Mouse (Mus musculus) urinary bladder, adult 2 months (tissue): ENCODE data around the gene Trem2. TPM values are rescaled to one million over a fixed set of nuclear protein-coding genes. Genes with fewer than 3 reads are reported as not detected.
"Not testable (repeated sequence)": the region's sequence is repeated elsewhere in the genome, so short reads cannot be mapped to it uniquely, and the experiment has no call there.

ENCODE experiments used
- DNase-seq: peaks from one replicate; pipeline ENCODE4 v3.0.0; 2022; ENCODE audit warnings: low spot score
- polyA plus RNA-seq: library from polyadenylated mRNA; depleted of rRNA; stranded (reverse); fragments of >200 nt; gene quantifications from 2 replicates; pipeline ENCODE4 v1.2.3, GENCODE M21; 2012; rRNA removed

Gene Trem2
- 7.6 and 8.8 TPM in 2 replicates for polyA plus RNA-seq

DNA sequence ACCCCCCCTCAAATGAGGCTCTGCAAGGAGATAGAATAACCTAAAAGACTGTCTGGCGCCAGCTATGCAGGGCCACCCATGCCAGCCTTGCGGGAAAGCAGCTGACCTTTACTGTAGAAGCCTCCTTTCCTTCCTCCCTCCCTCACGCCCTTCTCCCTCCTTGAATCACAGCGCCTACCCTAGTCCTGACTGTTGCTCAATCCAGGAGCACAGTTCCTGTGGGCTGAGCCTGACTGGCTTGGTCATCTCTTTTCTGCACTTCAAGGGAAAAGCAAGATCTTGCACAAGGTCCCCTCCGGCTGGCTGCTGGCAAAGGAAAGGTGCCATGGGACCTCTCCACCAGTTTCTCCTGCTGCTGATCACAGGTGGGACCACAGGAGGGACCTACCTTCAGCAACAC is at the start of gene Trem2:
Gene Trem2, plus strand, starts transcription at position 171 of the 400 bp plus-strand sequence.
- DNase-seq, result no peak

DNA sequence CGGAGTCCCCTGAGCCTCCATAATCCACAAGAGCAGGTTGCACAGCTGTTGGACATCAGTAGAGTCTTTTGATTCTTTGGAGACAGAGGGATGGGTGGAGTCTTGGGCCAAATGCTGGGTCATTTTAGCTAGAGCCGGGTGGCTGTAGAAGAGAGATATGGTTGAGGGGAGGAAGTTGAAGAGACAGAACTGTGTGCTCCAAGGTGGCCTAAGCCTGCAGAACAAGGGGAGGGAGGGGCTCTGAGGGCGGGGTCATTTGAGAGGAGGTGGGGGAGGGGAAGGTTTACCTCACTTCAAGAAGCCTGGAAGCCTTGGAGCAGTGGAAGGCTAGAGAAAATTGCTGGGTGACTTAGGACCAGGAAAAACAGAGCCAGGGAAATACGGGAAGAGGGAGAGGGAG is 47.0 kb upstream of the Trem2 start, which contains the start of gene Treml2:
Gene Treml2, plus strand, starts transcription at position 296 of the 400 bp plus-strand sequence.
- DNase-seq, result no peak

DNA sequence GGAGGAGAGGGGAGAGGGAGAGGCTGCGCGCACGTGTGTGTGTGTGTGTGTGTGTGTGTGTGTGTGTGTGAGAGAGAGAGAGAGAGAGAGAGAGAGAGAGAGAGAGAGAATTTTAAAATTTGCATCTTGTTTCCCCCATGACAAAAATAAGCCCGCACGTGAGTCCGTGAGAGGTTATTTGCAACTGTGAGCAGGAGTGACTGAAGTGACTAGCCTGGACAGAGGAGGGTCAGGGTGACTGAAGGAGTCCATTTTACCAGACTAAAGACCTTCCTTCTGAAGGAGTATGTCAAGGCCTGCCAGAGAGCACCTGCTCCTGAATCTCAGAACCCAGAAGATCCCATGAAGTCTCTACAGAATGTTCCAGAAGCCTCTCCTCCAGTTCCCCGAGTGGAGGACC is 46.4 kb upstream of the Trem2 start:
- DNase-seq, result no peak

DNA sequence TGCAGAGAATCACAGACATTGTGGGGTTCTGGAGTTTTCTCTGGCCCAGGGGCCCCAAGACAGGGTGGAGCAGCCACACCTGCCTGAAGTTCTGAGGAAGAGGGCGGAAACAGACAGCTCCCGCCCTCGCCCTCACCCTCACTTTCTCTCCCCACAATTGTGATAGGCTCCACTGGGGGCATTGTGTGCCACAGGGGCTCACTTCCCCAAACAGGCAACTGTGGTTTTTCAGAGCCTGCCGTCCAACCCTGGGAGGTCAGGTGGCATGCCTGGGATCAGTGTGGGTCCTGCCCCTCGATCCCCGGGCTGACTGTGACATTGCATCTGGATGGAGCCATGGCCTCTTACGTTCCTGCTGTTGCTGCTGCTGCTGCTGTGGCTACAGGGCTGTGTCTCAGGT is 46.0 kb upstream of the Trem2 start:
- DNase-seq, result no peak

DNA sequence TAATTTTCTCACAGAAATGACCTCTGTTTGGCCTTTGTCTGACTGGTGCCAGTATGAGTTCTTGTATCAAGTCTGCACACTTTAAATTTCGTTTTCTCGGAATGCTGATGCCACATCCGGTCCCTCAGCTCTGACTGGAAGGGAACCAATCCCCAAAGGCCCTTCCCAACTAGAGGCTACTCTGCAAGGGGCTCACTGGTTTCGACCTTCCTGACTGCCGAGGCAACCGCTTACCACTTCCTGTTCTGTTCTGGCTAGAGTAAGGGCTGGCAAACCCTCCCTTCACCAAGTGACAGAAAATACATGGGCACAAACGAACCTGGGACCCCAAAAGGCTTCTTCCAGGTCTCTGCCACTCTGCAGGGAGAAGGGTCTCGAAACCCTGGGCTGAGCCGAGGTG is 45.3 kb upstream of the Trem2 start:
- DNase-seq, result no peak

DNA sequence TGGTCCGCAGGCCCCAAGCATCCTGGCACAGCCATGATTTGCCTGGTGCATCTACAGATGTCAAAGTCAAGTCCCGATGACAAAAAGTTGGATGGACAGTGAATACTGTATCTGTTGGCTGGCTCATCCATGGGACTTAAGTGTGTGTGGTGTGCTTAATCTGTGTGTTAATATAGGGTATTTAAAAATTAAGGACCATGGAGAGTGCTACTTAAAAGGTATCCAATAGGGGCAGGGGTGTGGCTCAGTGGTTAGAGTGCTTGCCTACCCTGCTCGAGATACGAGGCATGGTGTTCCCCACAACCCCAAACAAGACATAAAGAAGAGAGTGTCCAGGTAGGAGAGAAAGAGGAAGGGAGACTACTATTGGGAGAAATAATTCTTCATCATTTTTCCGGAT is 44.4 kb upstream of the Trem2 start:
- DNase-seq, result no peak

DNA sequence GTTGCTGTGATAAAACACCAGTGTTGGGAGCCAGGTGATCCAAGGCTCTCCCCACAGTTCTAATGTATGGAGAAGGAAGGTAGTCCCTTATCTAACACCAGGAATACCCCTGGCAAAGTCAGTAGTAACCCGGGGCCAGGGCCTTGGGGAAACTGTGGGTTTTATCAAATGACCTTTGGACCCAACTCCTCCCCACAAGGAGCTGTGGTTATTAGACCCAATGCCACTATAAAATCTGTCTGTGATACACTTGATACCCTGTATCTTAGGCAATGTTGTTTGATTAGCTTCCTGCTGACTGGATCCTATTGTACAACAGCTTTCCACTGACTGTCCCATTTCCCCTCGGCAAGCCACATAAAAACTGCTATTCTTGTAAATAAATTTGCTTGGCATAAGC is 34.1 kb upstream of the Trem2 start:
- no peak for DNase-seq

DNA sequence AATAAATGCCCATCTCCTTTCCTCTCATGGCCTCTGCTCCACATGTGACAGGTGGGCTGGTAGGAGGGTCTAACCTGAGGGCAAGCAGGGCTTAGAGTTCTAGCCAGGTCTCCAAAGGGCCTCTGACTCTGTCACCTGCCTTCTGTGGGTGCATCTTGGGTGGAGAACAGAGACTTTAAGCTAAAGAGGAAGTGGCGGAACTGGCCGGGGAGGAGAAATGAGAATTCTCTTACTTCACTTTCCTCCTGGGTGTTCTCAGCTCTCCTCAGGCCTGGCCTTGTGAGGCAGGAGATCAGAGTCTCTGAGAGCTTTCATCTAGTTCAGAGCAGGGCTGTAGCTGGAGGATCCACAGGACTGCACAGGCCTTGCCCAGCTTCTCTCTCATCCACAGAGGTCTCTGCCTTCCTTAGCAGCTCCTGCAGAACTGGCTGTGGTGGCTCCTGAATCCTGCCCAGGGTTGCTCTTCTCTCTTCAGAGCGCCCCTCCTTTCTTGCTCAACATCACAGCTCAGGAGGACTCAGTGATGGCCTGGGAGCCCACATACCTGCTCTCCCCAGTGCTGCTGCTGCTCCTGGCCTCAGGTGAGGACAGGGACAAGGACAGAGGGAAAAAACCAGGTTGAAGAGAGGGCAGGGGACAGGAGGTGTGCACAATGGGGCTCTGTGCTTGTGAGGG is 30.2 kb upstream of the Trem2 start, which contains the start of gene B430306N03Rik:
Gene B430306N03Rik, plus strand, starts transcription at position 237 of the 675 bp plus-strand sequence.
- not testable (repeated sequence) for DNase-seq

DNA sequence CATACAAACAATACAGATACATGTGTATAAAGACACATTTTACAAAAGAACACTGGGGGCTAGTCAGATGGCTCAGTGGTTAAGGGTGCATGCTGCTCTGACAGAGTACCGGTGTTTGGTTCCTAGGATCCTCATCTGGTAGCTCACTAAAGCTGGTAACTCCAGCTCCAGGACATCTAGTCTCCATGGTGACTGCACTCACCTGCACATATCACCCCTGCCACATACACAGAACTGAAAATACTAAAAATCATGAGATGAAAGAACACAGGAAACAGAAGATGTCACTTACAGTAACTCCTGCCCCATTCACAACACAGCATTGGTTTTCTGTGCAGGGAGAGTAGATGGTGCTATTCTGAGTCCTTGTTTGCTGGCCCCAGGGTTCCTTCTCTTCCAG is 27.5 kb upstream of the Trem2 start:
- DNase-seq, result no peak

DNA sequence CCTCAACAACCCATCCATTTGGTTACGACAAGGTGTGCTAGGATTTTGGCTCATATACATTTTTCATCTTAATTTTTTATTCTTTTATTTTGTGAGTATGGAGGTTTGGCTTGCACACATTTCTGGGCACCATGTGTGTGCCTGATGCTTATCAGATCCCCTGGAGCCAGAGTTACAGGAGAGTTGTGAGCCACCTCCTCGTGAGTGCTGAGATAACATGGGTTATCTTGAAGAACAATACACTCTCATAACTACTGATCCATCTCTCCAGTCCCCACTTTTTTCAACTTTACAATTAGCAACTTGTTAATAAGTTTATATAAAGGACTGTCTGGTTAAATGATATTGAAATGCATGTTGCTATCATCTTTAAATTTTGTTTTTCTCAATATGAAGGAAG is 24.9 kb upstream of the Trem2 start:
- no peak for DNase-seq

DNA sequence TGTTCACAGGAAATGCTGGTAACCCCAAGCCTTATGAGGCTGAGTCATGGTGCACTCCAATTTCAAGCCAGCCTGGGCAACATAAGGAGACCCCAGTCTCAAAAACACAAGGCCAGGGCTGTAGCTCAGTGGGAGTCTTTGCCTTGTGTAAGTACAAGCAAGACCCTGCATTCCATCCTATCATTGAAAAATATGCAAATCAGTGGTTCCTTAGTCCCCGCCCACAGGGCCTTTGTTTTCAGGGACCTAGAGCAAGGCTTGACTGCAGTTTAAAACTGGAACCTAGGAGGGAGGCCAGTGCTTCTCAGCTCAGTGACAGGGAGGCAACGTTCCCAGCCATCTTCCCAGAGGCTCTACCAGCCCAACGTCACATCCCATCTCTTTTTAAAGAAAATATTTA is 23.0 kb upstream of the Trem2 start:
- no peak for DNase-seq

DNA sequence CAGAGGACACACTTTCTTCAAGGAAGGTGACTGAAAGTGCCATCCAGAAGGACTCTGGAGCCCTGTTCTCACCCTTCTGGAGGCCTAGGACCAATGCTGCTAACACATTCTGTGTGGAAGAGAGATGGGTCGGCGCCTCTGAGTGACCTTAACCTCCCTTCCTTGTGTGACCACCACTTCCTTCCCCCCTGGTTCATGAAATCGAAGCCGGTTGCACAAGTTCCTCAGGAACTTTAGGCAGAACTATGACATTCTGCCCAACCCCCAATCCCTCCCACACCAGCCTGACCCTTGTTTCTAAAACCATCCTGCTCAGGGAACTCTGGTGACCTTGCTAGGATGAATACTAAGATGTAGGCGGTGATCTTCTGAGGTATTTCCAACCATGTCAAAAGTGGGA is 21.9 kb upstream of the Trem2 start:
- no peak for DNase-seq

DNA sequence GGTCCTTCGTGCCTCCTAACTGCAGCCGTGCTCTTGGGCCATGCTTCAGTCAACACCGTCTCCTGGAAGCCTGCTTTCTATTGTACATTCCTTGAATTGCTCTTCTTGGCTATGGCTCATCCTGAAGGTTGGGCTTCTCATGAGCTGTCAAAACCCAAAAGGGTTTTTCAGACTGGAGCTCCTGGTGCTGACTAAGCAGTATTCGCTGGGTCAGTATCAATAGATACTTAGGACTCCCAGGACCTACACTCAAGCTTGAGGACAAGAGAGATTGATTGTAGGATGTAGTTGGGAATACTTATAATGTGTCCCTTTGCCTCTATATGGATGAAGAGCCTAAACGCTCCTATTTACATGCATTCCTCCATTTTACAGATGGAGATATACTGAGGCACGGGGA is 21.1 kb upstream of the Trem2 start:
- DNase-seq, result no peak

DNA sequence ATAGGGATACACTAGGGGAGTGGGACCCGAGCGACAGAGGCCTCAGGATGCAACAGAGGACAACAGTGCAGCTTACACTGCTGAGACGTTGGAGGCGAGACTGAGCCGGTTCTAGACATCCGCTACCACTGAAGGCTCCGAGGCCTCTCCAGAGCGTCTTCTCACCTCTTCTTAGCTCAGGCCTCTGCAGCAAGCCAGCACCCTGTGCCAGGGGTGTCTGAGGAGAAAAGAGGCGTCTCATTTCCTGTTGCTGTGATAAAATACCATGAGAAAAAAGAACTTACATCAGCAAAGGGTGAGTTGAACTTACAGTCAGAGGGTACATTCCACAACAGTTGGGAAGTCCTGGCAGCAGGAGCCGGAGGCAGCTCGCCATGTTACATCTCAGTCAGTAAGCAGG is 20.6 kb upstream of the Trem2 start:
- DNase-seq, result no peak

DNA sequence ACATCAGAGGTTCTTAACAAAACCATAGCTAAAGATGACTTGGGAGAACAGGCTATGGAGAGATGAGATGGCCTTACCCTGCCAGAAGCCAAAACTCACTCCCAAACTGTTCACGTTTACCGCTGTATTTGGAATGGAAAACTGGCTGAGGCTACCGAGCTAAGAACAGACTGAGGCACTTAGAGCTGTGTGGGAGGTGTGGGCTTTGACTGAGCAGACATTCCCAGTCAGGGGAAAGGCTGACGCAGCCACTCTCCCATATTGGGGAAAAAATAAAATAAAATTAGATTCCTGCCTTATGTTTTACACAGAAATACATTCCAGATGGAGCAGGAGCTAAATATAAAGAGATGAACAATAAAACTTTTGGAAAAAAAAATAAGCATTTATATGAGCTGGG is 19.5 kb upstream of the Trem2 start:
- DNase-seq, result no peak

DNA sequence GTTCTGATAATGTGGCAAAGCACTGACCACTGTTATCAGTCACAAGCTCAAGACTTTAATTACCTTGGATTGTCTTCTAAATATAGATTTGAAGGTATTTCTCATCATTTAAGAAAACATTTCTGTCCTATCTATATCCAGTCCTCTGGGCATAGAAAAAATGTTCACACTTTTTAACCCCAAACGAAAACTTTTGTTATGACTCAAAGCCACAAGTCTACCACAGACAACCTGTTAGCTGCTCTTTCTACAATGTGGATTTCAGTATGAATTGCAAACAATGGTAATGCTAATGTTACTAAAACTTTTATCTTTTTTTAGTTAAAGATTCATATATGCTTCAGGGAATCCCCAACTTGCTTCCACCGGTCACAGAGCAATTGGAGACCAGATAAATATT is 13.7 kb upstream of the Trem2 start:
- no peak for DNase-seq

DNA sequence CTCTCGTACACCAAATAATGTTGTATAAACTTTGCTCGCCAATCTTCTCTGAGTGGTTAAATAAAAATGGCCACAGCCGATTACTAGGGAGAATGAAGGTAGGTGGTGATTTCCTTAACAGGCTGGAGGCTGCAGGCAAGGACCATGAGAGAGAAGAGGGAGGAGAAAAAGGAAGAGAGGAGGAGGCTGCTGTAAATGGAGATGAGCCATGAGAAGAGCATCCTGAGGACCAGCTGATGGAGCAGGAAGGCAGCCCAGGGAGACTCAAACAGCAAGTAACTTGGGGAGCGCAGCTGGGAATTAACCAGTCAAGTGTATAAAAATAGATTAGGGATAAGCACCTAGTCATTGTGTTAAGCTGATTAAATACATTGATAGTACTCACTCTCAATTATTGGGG is 12.0 kb upstream of the Trem2 start:
- DNase-seq, result no peak

DNA sequence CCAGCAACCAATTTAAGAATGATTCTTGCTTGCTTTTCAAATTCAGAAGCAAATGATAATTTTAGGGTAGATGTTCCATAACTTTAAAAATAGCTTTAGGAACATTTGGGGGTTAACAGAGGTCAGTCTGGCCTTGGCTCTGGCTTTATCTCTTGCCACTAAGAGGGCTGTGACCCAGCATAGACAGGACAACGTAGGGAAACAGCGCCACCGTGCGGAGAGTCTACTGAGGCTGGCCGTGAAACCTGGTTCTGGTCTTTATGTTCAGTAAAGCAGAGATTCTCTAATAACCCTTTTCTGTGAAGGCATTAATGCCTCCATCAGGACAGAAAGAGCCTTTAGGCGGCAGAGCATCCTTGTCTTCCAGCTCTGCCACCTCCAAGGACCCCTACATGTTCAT is 9.3 kb upstream of the Trem2 start:
- DNase-seq, result peak; percentile 55

DNA sequence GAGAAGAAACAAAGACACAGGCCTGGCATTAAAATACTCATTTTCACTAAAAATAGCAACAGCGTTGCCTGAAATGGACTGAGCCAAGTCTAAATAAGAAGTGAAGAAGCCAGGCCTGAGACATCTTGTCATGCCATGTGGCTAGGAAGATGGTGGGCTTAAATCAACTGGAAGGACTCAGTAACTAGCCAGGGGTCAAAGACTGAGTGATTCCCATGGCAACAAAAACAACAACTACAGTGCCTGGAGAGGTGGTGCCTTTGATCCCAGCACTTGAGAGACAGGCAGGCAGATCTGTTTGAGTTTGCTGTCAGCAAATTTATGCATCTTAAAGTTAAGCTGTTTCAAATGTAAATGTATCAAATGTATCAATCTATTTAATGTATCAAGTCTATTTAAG is 5.9 kb upstream of the Trem2 start:
- DNase-seq, result no peak

DNA sequence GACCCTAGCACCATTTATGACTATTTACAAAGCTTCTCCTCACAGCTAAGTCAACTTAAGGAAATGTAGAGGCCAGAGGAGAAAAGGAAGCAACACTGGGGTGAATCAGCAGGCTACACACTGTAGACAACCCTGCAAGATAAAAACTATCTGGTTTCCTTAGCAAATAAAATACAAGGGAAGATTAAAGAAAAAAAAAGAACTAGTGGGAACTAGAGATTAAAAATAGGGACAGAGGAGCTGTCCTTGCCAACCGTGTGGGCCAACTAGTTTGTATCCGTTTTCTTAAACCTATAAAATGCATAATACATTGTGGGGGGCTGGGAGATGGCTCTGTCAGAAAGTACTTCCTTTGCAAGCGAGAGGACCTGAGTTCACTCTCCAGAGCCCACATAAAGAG is 4.3 kb upstream of the Trem2 start:
- no peak for DNase-seq

DNA sequence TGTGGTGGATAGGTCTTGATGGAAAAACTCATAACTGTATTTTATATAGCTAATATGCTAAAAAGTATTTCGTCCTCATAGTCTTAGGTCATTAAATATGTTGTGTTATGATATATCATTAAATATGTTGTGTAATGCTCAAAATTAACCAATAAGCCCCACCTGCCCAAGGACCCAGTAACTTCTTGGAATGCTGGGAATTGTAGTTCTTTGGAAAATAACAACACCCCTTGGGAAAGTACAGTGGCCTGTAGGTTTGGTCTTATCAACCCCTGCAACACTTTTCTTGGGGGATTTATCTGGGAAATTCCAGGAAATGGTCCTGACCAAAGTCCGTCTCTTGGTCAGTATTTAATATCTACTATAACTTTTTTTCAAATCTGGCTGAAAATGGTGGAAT is 3.1 kb upstream of the Trem2 start:
- DNase-seq, result no peak

DNA sequence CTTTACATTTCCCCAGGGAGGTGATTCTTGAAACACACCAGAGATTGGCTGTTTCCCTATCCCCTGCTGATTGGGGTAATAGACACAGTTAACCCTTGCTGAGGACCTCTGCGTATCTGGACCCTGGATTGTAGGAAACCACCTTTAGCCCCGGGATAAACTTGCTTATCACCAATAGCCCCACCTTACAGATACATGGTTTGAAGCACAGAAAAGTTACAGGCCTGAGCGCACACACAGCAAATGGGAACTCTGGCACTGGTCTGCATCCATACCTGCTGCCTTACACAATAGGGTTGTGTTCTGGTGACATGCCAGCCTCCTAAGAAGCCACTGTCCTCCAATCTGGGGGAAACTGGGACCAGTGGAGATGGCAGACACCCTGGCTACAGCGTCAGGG is 377 bp upstream of the Trem2 start:
- no peak for DNase-seq

DNA sequence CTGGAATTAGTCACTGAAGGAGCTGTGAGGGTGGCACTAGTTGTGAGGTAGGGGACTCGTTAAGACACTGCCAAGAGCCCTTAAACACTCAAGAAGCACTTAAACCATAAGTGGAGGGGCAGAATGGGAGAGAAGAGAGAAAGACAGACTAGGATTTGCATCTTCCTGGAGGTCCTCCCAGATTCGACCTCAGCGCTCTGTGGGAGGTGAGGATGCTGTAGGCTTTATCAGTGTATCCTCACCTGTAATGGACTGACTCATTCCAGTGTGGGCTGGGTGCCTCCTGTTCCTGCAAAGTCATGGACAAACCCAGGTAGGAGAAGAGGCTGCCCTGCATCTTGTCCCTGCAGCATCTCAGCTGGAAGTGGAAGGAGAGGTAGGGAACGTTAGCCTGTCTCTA is 633 bp downstream of the Trem2 start:
- no peak for DNase-seq

DNA sequence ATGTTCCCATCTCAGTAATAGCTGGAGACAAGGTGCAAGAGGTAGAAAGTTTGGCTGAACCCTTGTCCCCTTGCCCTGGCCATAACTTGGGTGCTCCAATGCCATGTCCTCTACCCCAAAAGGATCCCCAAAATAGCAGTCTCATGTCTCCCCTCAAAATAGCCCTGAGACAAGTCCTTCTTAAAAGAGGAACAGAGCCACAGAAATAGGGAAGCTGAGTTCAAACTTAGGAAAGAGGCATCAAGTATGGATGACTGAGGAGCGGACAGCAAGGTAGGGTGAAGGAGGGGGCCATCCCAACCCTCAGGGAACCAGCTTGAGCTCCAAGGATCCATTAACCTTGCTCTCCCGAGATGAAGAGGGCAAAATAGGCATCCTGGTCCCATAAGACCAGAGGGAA is 1.1 kb downstream of the Trem2 start:
- no peak for DNase-seq
